Mouse (Mus musculus) midbrain, embryonic 16.5 days (tissue): ENCODE measurements at regions not wholly inside any gene's neighbourhood (a gene's known extent, or its start where the extent isn't known, plus 50 kb on each side); places are given as distances from the start of the nearest gene placed in this dataset.
A peak's percentile ranks its signal among the peaks of the same experiment; 100 is the strongest.

ENCODE experiments used
- ATAC-seq: fragments of 200-750 bp; cut with Nextera tagmentation; 2 replicates; pipeline ENCODE4 v1.8.0; 2017; ENCODE audit warnings: moderate TSS enrichment
- H3K27ac ChIP-seq: fragments of 300-500 bp; sonication (generic); 2 replicates; pipeline ENCODE4 v1.5.1; 2014; ENCODE audit warnings: mild to moderate bottlenecking, low read length, mixed read lengths
- H3K27me3 ChIP-seq: fragments of 300-500 bp; sonication (generic); 2 replicates; pipeline ENCODE4 v1.6.1; 2014; ENCODE audit warnings: low read depth, low read length, mixed read lengths; ENCODE audit not compliant: control insufficient read depth, insufficient read depth
- H3K36me3 ChIP-seq: fragments of 300-500 bp; sonication (generic); 2 replicates; pipeline ENCODE4 v1.6.1; 2014; ENCODE audit warnings: mild to moderate bottlenecking, low read length, moderate library complexity, mixed read lengths; ENCODE audit not compliant: control insufficient read depth, insufficient read depth
- H3K4me1 ChIP-seq: fragments of 300-500 bp; sonication (generic); 2 replicates; pipeline ENCODE4 v1.6.1; 2014; ENCODE audit warnings: mild to moderate bottlenecking, low read length, mixed read lengths; ENCODE audit not compliant: control insufficient read depth, insufficient read depth
- H3K4me2 ChIP-seq: fragments of 300-500 bp; sonication (generic); 2 replicates; pipeline ENCODE4 v1.6.1; 2014; ENCODE audit warnings: mild to moderate bottlenecking, low read length, mixed read lengths
- H3K4me3 ChIP-seq: fragments of 300-500 bp; sonication (generic); 2 replicates; pipeline ENCODE4 v1.5.1; 2014; ENCODE audit warnings: low read depth, mild to moderate bottlenecking, low read length, moderate library complexity, mixed read lengths
- H3K9ac ChIP-seq: fragments of 300-500 bp; sonication (generic); 2 replicates; pipeline ENCODE4 v1.6.1; 2014; ENCODE audit warnings: low read depth, low read length, mixed read lengths
- H3K9me3 ChIP-seq: fragments of 300-500 bp; sonication (generic); replicated peaks from 2 replicates; pipeline ENCODE4 v1.6.1; 2014; ENCODE audit warnings: mild to moderate bottlenecking, low read length, mixed read lengths; ENCODE audit not compliant: control insufficient read depth, poor library complexity, severe bottlenecking
- WGBS: fragments of 180-500 bp; shearing (Covaris S2); extraction: QIAGEN DNeasy Blood & Tissue Kit; methylation state at CpG from one replicate; pipeline ENCODE4 v1.1.7; 2014; 5-methylcytosine and 5-hydroxymethylcytosine counted together

DNA sequence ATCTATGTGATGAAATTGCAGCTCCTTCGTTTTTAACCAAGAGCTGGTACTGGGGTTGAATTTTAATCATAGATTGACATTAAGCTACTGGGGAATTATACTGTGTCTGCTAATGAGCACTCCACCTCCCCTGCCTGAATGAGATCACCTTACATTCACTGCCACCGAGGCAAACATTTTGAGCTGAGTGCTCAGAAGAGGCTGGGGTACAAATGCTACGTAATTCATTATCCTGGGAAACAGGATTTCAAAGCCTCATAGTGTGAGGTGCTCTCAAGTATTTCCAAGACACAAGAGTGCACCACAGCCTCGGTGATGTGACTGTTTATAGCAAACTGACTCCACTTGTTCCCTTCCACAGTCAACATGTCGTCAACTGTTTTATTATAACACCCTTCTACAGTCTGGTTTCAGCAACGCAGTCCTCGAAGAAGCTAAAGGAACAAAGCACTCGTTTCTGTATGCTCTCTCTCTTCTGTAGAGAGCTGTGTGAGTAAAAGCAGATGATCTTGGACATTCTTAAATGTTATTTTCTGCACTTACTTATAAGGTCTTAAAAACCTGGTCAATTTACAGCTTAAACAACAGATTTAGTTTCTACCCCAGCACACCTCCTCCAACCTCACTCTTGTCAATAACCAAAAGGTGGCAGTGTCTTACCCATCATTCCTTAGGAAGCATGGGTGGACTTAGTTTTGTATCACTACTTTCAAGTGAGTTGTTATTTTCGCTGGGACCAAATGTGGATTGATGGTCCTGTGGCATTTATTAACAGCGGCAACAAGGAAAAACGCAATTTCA, 484.8 kb upstream of the Pou3f2 start:
- ATAC-seq: no peak
- 37% methylated on average over 11 of the region's 11 CpGs for WGBS
- no peaks in the 10 kb centered on the region for H3K27me3 ChIP-seq
- H3K4me3 ChIP-seq: no peak overlapping the region
- H3K27ac ChIP-seq: no peak overlapping the region
- no peaks in the 10 kb centered on the region for H3K36me3 ChIP-seq
- no peak overlapping the region for H3K4me2 ChIP-seq
- H3K4me1 ChIP-seq: peaks cover 13% of the 10 kb centered on the region
- H3K9ac ChIP-seq: no peak overlapping the region
- no peaks in the 10 kb centered on the region for H3K9me3 ChIP-seq

DNA sequence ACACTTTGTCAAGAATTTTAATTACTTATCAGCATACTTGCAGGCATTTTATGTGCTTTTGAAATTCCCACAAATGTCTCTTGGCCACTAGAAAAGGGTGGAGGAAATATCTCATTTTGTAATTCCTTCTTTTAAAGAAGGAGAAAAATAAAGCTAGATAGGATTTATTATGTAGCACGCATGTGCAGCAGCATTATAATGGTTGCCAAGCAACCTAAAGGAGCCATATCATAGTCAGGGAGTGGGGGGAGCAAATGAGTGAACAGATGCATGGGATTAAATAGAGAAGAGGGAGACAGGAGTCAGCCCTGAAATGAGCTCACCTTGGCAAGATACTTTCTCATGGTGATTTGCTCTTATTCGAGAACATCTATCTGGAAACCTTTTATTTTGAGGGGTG, 483.0 kb upstream of the Pou3f2 start:
- Histone ChIP-seq H3K27ac (no peak overlapping the region), H3K9me3 (no peaks in the 10 kb centered on the region), H3K4me2 (no peak overlapping the region), H3K27me3 (no peaks in the 10 kb centered on the region), H3K36me3 (no peaks in the 10 kb centered on the region), H3K4me1 (peaks cover 13% of the 10 kb centered on the region), H3K9ac (no peak overlapping the region), H3K4me3 (no peak overlapping the region)
- 9% methylated on average over 2 of the region's 2 CpGs for WGBS
- peak; percentile 93 for ATAC-seq

DNA sequence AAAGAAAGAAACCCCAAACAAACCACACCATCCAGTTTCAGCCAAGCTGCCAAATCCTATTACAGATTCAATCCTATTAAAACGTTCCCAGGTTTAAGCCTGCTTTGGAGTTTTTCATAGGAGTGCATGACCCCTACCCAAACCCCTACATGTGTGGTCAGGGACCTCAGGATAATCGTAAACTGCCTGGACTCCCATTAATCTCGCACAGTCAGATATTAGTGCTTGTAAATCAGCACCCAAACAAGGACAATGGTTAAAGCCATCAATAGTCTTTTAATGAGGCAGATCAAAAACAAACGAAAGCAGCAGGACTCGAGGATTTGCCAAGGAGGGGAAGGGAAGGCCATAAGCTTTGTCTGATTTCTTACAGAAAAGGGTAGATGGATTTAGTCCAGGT, 482.3 kb upstream of the Pou3f2 start:
- ATAC-seq: no peak
- Histone ChIP-seq H3K4me2 (no peak overlapping the region), H3K27ac (peak overlapping the region; percentile 14)

DNA sequence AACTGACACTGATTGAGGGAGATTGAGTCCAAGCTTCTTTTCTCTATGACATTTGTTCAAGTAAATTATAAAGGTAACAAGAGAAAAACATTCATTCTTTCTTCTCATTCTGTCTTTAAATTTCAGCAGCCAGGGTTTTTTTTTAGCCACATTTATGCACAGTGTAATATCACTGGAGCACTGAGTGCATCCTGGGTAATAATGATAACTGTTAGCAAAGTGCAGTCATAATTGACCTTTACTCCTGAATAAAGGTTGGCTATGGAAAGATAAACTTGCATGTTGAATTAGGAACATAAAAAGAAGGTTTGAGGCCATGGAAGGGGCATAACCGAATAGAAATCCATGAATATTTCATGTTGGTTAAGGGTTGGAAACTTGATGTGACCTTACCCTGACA, 461.3 kb upstream of the Pou3f2 start:
- Histone ChIP-seq H3K36me3 (no peaks in the 10 kb centered on the region), H3K27ac (no peak overlapping the region), H3K9me3 (no peaks in the 10 kb centered on the region), H3K4me3 (no peak overlapping the region), H3K27me3 (no peaks in the 10 kb centered on the region), H3K9ac (no peak overlapping the region), H3K4me2 (no peak overlapping the region), H3K4me1 (peaks cover 2% of the 10 kb centered on the region; the same call in 1 of the 2 replicates)
- WGBS: 58% methylated on average over 1 of the region's 1 CpGs
- no peak for ATAC-seq

More for the DNA sequence above, 482.3 kb upstream of the Pou3f2 start:
- H3K27me3 ChIP-seq: no peaks in the 10 kb centered on the region
- no peaks in the 10 kb centered on the region for H3K9me3 ChIP-seq
- H3K4me1 ChIP-seq: peaks cover 13% of the 10 kb centered on the region
- H3K36me3 ChIP-seq: no peaks in the 10 kb centered on the region
- H3K4me3 ChIP-seq: no peak overlapping the region
- 2% methylated on average over 5 of the region's 5 CpGs for WGBS
- no peak overlapping the region for H3K9ac ChIP-seq

DNA sequence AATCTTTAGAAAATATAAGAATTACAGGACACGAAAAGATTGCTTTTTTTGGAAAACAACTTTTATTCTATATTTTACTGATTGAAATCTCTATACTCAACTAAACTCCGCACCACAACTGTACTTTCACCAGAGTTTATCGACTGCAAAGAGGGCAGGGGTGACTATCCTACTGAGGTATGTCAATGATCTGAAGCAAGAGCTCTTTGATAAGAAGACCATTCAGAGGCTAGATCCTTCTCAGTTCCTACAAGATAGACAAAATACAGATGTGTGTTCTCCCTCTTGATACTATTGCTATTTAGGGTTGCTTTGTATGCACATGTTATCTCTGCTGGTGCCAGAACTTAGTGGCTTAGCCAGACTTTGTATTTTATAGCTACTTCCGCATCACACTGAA, 460.7 kb upstream of the Pou3f2 start:
- H3K4me3 ChIP-seq: no peak overlapping the region
- H3K9ac ChIP-seq: no peak overlapping the region
- peaks cover 2% of the 10 kb centered on the region; the same call in 1 of the 2 replicates for H3K4me1 ChIP-seq
- H3K27ac ChIP-seq: no peak overlapping the region
- 89% methylated on average over 4 of the region's 4 CpGs for WGBS
- H3K4me2 ChIP-seq: no peak overlapping the region
- no peaks in the 10 kb centered on the region for H3K36me3 ChIP-seq
- H3K27me3 ChIP-seq: no peaks in the 10 kb centered on the region
- no peaks in the 10 kb centered on the region for H3K9me3 ChIP-seq
- ATAC-seq: no peak

DNA sequence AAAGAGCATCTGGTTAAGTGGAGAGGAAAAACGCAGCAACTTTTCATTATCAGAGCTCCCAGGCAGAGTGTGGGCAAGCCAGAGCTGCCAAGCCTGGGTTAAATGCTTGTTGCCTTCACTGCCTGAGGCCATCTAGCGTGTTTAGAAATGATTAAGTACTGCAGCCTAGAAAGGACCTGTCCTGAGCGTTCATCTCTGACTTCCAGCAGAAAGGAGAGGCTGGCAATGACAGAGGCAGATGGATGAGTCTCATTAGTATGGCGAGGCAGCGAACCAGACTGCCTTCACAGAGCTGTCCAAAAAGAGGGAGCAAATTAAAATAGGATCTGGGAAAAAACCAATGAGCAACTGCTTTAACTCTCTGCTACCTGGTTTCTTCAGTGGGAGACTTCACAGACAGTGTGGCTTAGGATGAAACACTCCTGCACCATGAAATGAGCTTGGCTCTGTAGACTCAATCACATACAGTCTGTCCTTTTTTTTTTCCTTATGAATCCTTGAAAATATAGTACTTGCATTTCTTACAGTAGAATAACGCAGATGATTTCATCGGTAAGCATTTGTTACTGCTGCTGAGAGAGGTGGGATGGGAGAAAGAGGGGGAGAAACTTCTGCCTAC, 458.7 kb upstream of the Pou3f2 start:
- H3K4me3 ChIP-seq: no peak overlapping the region
- H3K4me1 ChIP-seq: peaks cover 2% of the 10 kb centered on the region; the same call in 1 of the 2 replicates
- no peak overlapping the region for H3K9ac ChIP-seq
- no peaks in the 10 kb centered on the region for H3K9me3 ChIP-seq
- no peak overlapping the region for H3K27ac ChIP-seq
- H3K27me3 ChIP-seq: no peaks in the 10 kb centered on the region
- peak overlapping the region; percentile 20; the same call in 1 of the 2 replicates for H3K4me2 ChIP-seq
- no peaks in the 10 kb centered on the region for H3K36me3 ChIP-seq
- ATAC-seq: peak; percentile 77; the same call in 1 of the 2 replicates
- WGBS: 38% methylated on average over 7 of the region's 7 CpGs

DNA sequence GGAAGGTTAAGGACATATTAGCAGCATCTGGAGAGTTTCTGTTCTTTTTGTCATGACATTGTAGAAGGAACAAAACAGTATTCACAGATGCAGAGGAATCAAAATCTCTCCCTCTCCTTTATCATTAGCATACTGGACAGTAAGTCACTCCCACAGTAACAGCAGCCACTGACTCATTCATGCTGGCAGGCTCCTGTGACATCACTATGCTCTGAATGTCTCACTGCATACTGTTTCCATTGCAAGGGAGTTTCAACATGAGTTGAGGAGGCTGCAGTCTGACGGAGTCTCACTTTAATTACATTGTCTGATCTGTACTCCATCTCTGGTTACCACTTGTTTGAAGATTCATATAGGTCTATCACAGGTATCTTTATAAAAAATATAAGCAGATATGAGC, 450.1 kb upstream of the Pou3f2 start:
- Histone ChIP-seq H3K4me2 (no peak overlapping the region), H3K4me1 (no peaks in the 10 kb centered on the region), H3K27ac (no peak overlapping the region), H3K4me3 (no peak overlapping the region), H3K9ac (no peak overlapping the region), H3K27me3 (no peaks in the 10 kb centered on the region), H3K36me3 (no peaks in the 10 kb centered on the region), H3K9me3 (no peaks in the 10 kb centered on the region)
- ATAC-seq: no peak
- WGBS: 72% methylated on average over 1 of the region's 1 CpGs

DNA sequence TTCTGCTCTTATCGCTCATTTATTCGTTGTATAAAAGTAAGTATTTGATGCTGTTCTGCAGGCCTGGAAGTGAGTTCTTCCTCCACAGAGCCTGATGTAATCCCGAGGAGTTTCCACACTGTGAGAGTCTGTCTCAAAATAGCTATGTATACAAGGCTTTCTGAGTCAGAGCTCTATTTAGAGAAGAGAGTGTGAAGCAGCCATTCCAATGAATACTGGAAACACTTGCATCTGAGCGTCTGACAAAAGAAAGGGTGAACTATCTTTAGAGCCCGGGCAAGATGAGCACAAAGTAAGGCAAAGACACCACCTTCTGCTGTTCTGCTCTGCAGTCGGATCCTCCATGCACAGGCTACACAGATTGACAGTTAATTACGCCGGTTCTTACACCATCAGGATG, 436.0 kb upstream of the Pou3f2 start:
- Histone ChIP-seq H3K36me3 (no peaks in the 10 kb centered on the region), H3K4me3 (no peak overlapping the region), H3K27ac (no peak overlapping the region), H3K4me2 (no peak overlapping the region), H3K9ac (no peak overlapping the region), H3K27me3 (no peaks in the 10 kb centered on the region), H3K4me1 (no peaks in the 10 kb centered on the region), H3K9me3 (no peaks in the 10 kb centered on the region)
- no peak for ATAC-seq
- WGBS: 90% methylated on average over 8 of the region's 8 CpGs

DNA sequence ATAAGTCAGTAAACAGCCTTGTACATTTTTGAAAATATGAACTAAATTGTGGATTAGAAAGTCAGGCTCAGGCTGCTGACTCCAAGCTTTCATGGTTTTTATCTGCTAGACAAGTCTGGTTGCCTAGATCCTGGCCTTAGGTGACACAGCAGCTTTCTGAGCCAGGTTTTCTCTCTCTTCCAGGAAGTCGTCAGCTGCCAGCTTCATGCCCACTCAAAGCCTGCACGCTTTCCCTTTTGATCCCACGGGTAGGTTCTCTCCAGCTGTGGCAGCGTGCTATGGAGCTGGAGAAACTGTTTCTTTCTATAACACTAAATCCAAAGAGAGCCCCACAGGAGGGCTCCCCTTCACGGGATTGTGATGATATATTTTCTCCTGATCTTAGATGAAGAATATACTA, 426.7 kb upstream of the Pou3f2 start:
- Histone ChIP-seq H3K4me2 (no peak overlapping the region), H3K36me3 (peaks cover 2% of the 10 kb centered on the region; the same call in 1 of the 2 replicates), H3K9ac (no peak overlapping the region), H3K27me3 (no peaks in the 10 kb centered on the region), H3K9me3 (peaks cover 4% of the 10 kb centered on the region), H3K4me1 (no peaks in the 10 kb centered on the region), H3K4me3 (no peak overlapping the region), H3K27ac (no peak overlapping the region)
- ATAC-seq: no peak
- 39% methylated on average over 5 of the region's 5 CpGs for WGBS
